Mouse (Mus musculus): ENCODE measurements around the gene Ppp2r3a. TPM values are rescaled to one million over a fixed set of nuclear protein-coding genes. Genes with fewer than 3 reads are reported as not detected.

Ppp2r3a gene
- polyA plus RNA-seq, 1 experiment = 8.7 TPM

GRCm38 (mm10) chr9:101250981-101251643 lies 483 bp downstream of the Ppp2r3a start:
- DNase-seq (ENCODE audit: low read depth) = no peak

GRCm38 (mm10) chr9:101250486-101250885 lies 1.1 kb downstream of the Ppp2r3a start:
- no peak for DNase-seq (ENCODE audit: low read depth)

GRCm38 (mm10) chr9:101249626-101250025 lies 2.0 kb downstream of the Ppp2r3a start:
- no peak for DNase-seq (ENCODE audit: low read depth)

- DNase-seq (ENCODE audit: low read depth) = no peak
These were observed 4.1 kb downstream of the Ppp2r3a start for GRCm38 (mm10) chr9:101247541-101247940.

- DNase-seq (ENCODE audit: low read depth) = no peak
These were observed 6.1 kb downstream of the Ppp2r3a start for GRCm38 (mm10) chr9:101245493-101245892.

GRCm38 (mm10) chr9:101243711-101244110 lies 7.9 kb downstream of the Ppp2r3a start:
- no peak for DNase-seq (ENCODE audit: low read depth)

DNA sequence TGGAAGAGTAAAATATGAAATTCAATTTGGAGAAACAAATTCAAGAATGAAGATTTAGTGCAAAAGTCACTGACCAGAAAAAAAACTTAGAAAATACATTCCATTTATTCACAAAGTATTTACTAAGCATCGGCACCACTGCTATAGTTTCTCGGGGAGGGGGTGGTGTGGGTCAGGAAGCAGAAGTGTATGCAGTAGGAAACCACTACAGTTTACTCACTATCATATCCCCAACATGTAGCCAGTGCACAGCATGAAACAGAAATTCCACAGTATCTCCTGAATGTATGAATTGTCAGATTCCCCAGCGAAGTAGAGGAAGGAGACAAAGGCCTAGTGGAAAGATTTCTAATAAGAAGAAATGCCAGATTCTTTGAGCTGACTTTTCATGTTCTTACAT lies 11.4 kb downstream of the Ppp2r3a start:
- no peak for DNase-seq (ENCODE audit: low read depth)

GRCm38 (mm10) chr9:101235786-101236185 lies 15.8 kb downstream of the Ppp2r3a start:
- DNase-seq (ENCODE audit: low read depth) = no peak

DNA sequence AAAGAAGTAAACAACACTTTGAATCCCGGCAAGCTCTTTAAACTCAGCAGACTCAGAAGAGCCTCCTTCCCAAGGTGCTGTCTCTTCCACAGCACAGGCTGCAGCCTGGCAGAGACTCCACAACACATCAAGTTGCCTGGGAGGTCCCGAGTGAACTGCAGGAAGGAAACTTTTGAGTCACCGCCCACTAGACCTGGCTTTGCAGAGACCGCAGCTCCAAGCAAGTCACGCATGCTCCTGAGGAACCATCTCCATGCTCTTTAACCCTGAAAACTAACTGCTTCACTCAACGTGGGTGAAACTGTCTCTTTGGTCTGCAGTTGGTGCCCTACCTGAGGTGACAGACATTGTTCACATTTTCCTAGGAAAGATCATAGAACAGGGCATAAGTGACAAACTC lies 19.6 kb downstream of the Ppp2r3a start:
- no peak for DNase-seq (ENCODE audit: low read depth)

DNA sequence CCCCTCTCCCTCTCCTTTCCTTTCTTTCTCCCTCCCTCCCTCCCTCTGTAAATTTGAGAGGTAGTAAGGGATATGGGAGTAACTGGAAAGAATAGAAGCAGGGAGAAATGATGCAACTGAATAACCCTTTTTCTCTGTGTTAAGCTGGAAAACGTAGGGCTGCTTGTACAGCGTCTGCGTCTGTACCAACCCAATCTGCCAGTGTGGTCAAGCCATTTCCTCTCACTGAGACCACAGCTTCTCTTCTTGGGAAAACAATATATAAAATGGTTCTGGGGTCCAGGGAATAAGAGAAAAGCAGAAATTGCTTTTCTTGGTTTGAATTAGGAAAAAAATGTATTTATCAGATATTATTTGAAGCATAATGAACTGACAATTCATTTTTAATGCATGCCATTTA lies 21.6 kb downstream of the Ppp2r3a start:
- no peak for DNase-seq (ENCODE audit: low read depth)

GRCm38 (mm10) chr9:101228892-101229291 lies 22.7 kb downstream of the Ppp2r3a start:
- DNase-seq (ENCODE audit: low read depth) = no peak

DNA sequence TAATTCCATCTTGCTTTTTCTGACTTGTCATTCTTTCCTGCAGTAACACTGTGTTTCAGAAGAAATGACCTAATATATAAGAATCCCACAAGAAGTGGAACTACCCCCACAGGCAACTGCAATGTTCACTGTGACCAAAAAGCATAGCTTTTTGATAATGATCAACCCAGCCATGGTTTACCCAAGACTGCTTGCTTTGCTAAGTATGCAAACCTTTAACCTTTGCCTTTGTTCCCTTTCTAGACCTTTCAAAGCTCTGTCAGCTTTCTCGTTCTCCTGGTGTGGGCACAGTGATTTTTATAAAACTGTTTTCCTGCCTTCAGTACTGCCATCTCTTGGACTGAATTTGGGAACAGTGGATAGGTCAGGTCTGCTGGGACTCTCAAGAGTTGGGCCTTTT lies 43.6 kb downstream of the Ppp2r3a start:
- no peak for DNase-seq (ENCODE audit: low read depth)

DNA sequence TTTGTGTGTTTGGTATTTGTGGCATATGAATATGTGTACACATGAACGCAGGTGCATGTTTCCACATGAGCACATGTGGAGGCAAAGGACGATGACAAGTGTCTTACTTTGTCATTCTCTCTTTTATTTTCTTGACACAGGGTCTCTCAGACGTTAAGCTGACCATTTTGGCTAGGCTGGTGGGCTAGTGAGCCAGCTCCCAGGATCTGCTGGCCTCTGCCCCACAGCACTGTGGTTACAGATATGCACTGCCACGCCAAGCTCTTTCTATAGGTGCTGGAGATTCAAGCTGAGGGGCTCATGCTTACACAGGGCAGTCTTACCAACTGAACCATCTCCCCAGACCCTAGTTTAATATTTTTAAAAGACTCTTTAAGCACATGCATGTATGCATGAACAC lies 45.1 kb downstream of the Ppp2r3a start:
- no peak for DNase-seq (ENCODE audit: low read depth)

GRCm38 (mm10) chr9:101205216-101205615 lies 46.4 kb downstream of the Ppp2r3a start:
- DNase-seq (ENCODE audit: low read depth) = no peak

DNA sequence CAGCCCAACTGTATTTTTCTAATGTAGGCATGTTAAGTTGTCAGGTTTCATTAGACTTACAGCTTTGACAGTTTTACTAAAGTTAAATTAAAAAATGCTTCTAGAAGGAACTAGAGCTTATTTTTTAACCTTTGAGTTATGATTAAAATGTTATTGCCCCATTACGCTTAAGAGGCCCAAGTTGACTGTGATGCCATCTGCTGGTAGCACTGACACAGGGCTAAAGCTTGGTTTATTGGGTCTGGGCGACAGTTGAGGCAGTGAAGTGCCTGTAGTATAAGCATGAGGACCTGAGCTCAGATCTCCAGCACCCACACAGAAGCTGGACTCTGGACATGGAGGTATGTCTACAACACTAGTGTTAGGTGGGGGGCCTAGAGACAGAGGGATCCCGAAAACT lies 47.5 kb downstream of the Ppp2r3a start:
- no peak for DNase-seq (ENCODE audit: low read depth)

GRCm38 (mm10) chr9:101200627-101201026 lies 51.0 kb downstream of the Ppp2r3a start:
- no peak for DNase-seq (ENCODE audit: low read depth)

GRCm38 (mm10) chr9:101198804-101199203 lies 52.8 kb downstream of the Ppp2r3a start:
- no peak for DNase-seq (ENCODE audit: low read depth)

DNA sequence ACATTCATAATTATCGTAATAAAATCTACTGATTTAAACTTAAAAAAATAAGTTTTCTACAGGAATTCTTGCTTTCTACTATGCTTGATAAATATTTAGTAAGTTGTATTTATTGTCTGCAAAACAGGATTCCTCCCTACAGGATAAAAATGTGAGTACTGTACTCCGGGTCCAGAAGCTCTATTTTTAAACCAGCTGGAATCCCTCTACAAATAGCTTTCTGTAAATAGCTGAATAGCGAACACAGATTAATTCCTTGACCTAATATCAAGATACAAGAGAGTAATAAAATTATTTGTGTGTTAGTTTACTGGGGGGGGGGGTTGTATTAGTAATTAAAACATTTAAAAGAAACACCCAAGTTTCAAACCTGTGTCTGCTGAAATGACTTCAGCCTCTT lies 53.3 kb downstream of the Ppp2r3a start:
- no peak for DNase-seq (ENCODE audit: low read depth)

DNA sequence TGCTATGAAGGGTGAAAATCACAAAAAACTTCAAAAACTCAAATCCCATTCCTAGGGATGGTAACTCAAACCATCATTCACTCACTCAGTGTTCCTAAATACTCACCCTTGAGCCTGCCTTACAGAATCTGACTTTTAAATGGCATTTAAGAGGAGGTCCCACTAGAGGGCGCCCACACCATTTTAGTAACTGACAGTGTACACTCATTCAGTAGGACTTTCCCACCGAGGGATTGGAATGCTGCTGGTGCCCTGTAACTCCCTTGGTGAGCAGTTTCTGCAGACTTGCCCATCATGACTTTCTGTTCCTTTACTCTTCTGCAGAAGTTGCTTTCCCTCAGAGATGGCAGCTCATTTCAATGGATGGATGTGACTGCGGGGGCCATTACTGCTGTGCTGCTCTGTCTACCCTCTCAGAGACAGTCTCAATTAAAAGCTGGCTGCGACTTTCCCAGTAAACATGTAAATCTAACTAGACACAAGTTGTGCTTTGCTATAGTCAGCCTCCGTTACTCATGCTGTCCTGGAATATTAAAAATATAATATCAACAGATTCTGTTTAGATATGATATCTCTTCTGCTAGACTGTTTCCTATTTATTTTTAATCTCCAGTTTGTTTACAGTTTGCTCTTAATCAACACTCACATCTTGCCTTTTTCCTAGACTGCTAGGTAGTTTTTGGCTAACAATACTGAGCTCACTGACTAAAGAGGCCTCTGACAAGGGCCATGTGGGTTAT lies 69.5 kb downstream of the Ppp2r3a start:
- no peak for DNase-seq (ENCODE audit: low read depth)

- no peak for DNase-seq (ENCODE audit: low read depth)
These were observed 70.3 kb downstream of the Ppp2r3a start for GRCm38 (mm10) chr9:101181291-101181690.

DNA sequence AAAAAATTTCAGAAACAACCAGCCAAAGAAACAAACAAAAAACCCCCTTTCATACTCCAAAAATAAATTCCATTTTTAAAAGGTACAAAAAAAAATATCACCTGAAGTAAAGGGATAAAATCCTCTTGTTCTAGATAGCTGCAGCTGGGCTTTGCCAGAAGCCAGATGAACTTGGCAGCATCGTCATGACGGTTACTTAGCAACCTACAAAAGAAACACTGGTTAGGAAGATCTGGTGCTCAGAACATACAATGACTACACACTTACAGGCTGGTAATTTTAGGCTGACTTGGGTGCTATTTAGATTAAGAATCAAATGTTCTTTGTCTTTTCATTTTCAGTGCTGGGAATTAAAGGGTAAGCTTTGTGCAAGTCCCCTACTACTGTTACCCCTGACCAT lies 71.4 kb downstream of the Ppp2r3a start:
- DNase-seq (ENCODE audit: low read depth) = no peak

DNA sequence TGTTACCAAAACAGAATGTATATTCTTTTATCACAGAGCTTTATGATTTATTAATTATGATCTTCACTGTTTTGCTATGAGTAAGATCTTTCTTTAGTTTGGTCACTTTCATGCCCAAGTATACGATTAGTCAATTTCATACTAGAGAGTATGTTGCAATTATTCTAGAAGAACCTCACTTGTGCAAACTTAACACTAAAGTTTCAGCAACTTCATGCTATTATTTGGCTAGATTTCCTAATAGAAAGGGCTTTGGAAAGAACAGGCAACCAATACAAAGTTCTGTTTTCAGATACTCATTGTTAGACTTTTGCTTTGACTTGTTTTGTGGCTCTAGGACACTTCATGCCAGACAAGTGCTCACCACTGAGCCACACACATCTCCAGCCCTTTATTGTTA lies 91.0 kb downstream of the Ppp2r3a start:
- DNase-seq (ENCODE audit: low read depth) = peak; percentile 42

DNA sequence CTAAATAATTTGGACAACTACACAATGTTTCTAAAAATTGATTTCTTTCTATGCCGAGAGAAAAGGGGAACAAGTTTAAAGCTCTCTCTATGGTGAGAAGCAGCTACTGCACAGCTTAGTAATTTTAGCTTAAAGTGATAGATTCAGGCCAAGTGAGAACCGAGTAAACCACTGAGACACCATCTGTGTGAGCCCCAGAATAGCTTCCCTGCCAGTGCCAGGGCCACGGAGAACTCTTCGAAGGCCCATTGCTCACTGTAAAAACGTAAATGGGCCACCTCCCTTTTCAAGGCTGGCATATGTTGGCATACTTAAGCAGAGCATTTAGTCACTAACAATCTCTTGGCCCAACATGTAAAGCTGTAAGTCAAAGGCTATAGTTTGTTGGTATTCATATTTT lies 91.5 kb downstream of the Ppp2r3a start:
- no peak for DNase-seq (ENCODE audit: low read depth)

- no peak for DNase-seq (ENCODE audit: low read depth)
These were observed 92.2 kb downstream of the Ppp2r3a start for GRCm38 (mm10) chr9:101159431-101159830.

Measured in gonadal fat pad, adult 2 months (tissue).